Mouse (Mus musculus) olfactory bulb, adult 2 months (tissue): ENCODE results near the gene Ift22.

Source experiments
- CTCF ChIP-seq: fragments of 200-500 bp; IDR thresholded peaks from 2 replicates; pipeline ENCODE4 v1.5.1; 2012; ENCODE audit warnings: low read depth, mild to moderate bottlenecking, low read length, moderate library complexity; ENCODE audit not compliant: insufficient read depth
- POLR2A ChIP-seq: fragments of 200-500 bp; IDR thresholded peaks from 2 replicates; pipeline ENCODE4 v1.6.1; 2012; ENCODE audit warnings: mild to moderate bottlenecking, low read depth, low read length, moderate library complexity; ENCODE audit not compliant: insufficient read depth

- TF ChIP-seq CTCF: no peak
- TF ChIP-seq POLR2A: no peak
These were observed 33.1 kb downstream of the Ift22 start for GRCm38 (mm10) chr5:136940845-136941560.
